Mouse (Mus musculus) liver, postnatal 0 days (tissue): ENCODE results near the gene Spata16.

Experiments
- CTCF ChIP-seq: sonication (generic); IDR thresholded peaks from 2 replicates; pipeline ENCODE4 v1.5.1; 2016; ENCODE audit warnings: antibody characterized with exemption, low read depth
- EP300 ChIP-seq: IDR thresholded peaks from 2 replicates; pipeline ENCODE4 v1.6.1; 2016; ENCODE audit warnings: antibody characterized with exemption, low read depth, mild to moderate bottlenecking

GRCm38 (mm10) chr3:26815764-26816163, 178.3 kb downstream of the Spata16 start:
- TF ChIP-seq CTCF, result no peak
- no peak for TF ChIP-seq EP300
